Mouse (Mus musculus): Measurements from ENCODE around the gene Dmxl2. TPM values are rescaled to one million over a fixed set of nuclear protein-coding genes. Genes with fewer than 3 reads are reported as not detected.

Gene Dmxl2
- polyA plus RNA-seq, 1 experiment from 2014 or later: 5.2 TPM

GRCm38 (mm10) chr9:54490431-54490830 is 11.0 kb downstream of the Dmxl2 start:
- Histone ChIP-seq H3K4me1 (no peaks in the 10 kb centered on the region), H3K36me3 (no peaks in the 10 kb centered on the region), H3K27ac (no peak overlapping the region), H3K9me3 (no peaks in the 10 kb centered on the region), H3K4me2 (replicated peaks) (no peak overlapping the region), H3K4me3 (no peak overlapping the region), H3K27me3 (no peaks in the 10 kb centered on the region), H3K9ac (no peak overlapping the region)
- ATAC-seq (ENCODE audit: low FRiP score, low read depth): no peak
- WGBS: 82% methylated on average over 2 of the region's 2 CpGs

GRCm38 (mm10) chr9:54489599-54489998 is 11.8 kb downstream of the Dmxl2 start:
- 70% methylated on average over 2 of the region's 2 CpGs for WGBS
- H3K36me3 ChIP-seq: no peaks in the 10 kb centered on the region
- ATAC-seq (ENCODE audit: low FRiP score, low read depth): no peak

GRCm38 (mm10) chr9:54484927-54485326 is 16.5 kb downstream of the Dmxl2 start:
- Histone ChIP-seq H3K4me3 (no peak overlapping the region), H3K9ac (no peak overlapping the region), H3K4me1 (no peaks in the 10 kb centered on the region), H3K9me3 (no peaks in the 10 kb centered on the region), H3K27ac (no peak overlapping the region), H3K4me2 (replicated peaks) (no peak overlapping the region), H3K27me3 (no peaks in the 10 kb centered on the region), H3K36me3 (no peaks in the 10 kb centered on the region)
- WGBS: 88% methylated on average over 2 of the region's 2 CpGs
- ATAC-seq (ENCODE audit: low FRiP score, low read depth): no peak

More at GRCm38 (mm10) chr9:54489599-54489998, 11.8 kb downstream of the Dmxl2 start:
- H3K27ac ChIP-seq: no peak overlapping the region
- H3K4me2 ChIP-seq (replicated peaks): no peak overlapping the region
- H3K9me3 ChIP-seq: no peaks in the 10 kb centered on the region
- H3K9ac ChIP-seq: no peak overlapping the region
- no peak overlapping the region for H3K4me3 ChIP-seq
- H3K4me1 ChIP-seq: no peaks in the 10 kb centered on the region
- no peaks in the 10 kb centered on the region for H3K27me3 ChIP-seq

- H3K9me3 ChIP-seq: no peaks in the 10 kb centered on the region
- no peak overlapping the region for H3K27ac ChIP-seq
- 67% methylated on average over 4 of the region's 4 CpGs for WGBS
Measured at GRCm38 (mm10) chr9:54483215-54483614, 18.2 kb downstream of the Dmxl2 start.

GRCm38 (mm10) chr9:54482763-54483162 is 18.7 kb downstream of the Dmxl2 start:
- H3K9ac ChIP-seq: no peak overlapping the region
- H3K4me3 ChIP-seq: no peak overlapping the region
- WGBS: 89% methylated on average over 4 of the region's 4 CpGs
- no peak for ATAC-seq (ENCODE audit: low FRiP score, low read depth)
- H3K36me3 ChIP-seq: no peaks in the 10 kb centered on the region
- H3K9me3 ChIP-seq: no peaks in the 10 kb centered on the region
- no peaks in the 10 kb centered on the region for H3K27me3 ChIP-seq
- H3K27ac ChIP-seq: no peak overlapping the region
- H3K4me2 ChIP-seq (replicated peaks): no peak overlapping the region
- H3K4me1 ChIP-seq: no peaks in the 10 kb centered on the region

More at GRCm38 (mm10) chr9:54483215-54483614, 18.2 kb downstream of the Dmxl2 start:
- no peak for ATAC-seq (ENCODE audit: low FRiP score, low read depth)
- H3K4me2 ChIP-seq (replicated peaks): no peak overlapping the region
- H3K4me1 ChIP-seq: no peaks in the 10 kb centered on the region
- H3K9ac ChIP-seq: no peak overlapping the region
- no peaks in the 10 kb centered on the region for H3K36me3 ChIP-seq
- no peak overlapping the region for H3K4me3 ChIP-seq
- H3K27me3 ChIP-seq: no peaks in the 10 kb centered on the region

- Histone ChIP-seq H3K9ac (no peak overlapping the region), H3K4me2 (replicated peaks) (no peak overlapping the region), H3K9me3 (no peaks in the 10 kb centered on the region), H3K27me3 (no peaks in the 10 kb centered on the region), H3K27ac (no peak overlapping the region), H3K36me3 (no peaks in the 10 kb centered on the region), H3K4me1 (no peaks in the 10 kb centered on the region), H3K4me3 (no peak overlapping the region)
- WGBS: 93% methylated on average over 1 of the region's 1 CpGs
- ATAC-seq (ENCODE audit: low FRiP score, low read depth): no peak
Measured at GRCm38 (mm10) chr9:54479054-54479453, 22.4 kb downstream of the Dmxl2 start.

GRCm38 (mm10) chr9:54478117-54478516 is 23.3 kb downstream of the Dmxl2 start:
- 65% methylated on average over 3 of the region's 3 CpGs for WGBS
- Histone ChIP-seq H3K9me3 (no peaks in the 10 kb centered on the region), H3K36me3 (no peaks in the 10 kb centered on the region), H3K9ac (no peak overlapping the region), H3K27me3 (no peaks in the 10 kb centered on the region), H3K4me3 (no peak overlapping the region), H3K4me2 (replicated peaks) (no peak overlapping the region), H3K4me1 (no peaks in the 10 kb centered on the region), H3K27ac (no peak overlapping the region)
- ATAC-seq (ENCODE audit: low FRiP score, low read depth): no peak

- no peak overlapping the region for H3K4me2 ChIP-seq (replicated peaks)
- no peak overlapping the region for H3K9ac ChIP-seq
- no peak for ATAC-seq (ENCODE audit: low FRiP score, low read depth)
- no peak overlapping the region for H3K27ac ChIP-seq
- no peaks in the 10 kb centered on the region for H3K9me3 ChIP-seq
- no peaks in the 10 kb centered on the region for H3K4me1 ChIP-seq
- no peaks in the 10 kb centered on the region for H3K27me3 ChIP-seq
- H3K36me3 ChIP-seq: no peaks in the 10 kb centered on the region
- no peak overlapping the region for H3K4me3 ChIP-seq
- WGBS: 85% methylated on average over 5 of the region's 5 CpGs
Measured at GRCm38 (mm10) chr9:54474546-54474945, 26.9 kb downstream of the Dmxl2 start.

- WGBS: 75% methylated on average over 4 of the region's 4 CpGs
Measured at GRCm38 (mm10) chr9:54474031-54474430, 27.4 kb downstream of the Dmxl2 start.

GRCm38 (mm10) chr9:54472784-54473183 is 28.6 kb downstream of the Dmxl2 start:
- no peak overlapping the region for H3K4me3 ChIP-seq
- no peaks in the 10 kb centered on the region for H3K4me1 ChIP-seq
- no peak overlapping the region for H3K27ac ChIP-seq
- H3K9me3 ChIP-seq: no peaks in the 10 kb centered on the region
- no peak for ATAC-seq (ENCODE audit: low FRiP score, low read depth)
- no peak overlapping the region for H3K4me2 ChIP-seq (replicated peaks)
- no peaks in the 10 kb centered on the region for H3K27me3 ChIP-seq
- H3K36me3 ChIP-seq: no peaks in the 10 kb centered on the region
- 63% methylated on average over 3 of the region's 3 CpGs for WGBS
- H3K9ac ChIP-seq: no peak overlapping the region

More at GRCm38 (mm10) chr9:54474031-54474430, 27.4 kb downstream of the Dmxl2 start:
- Histone ChIP-seq H3K4me2 (replicated peaks) (no peak overlapping the region), H3K4me1 (no peaks in the 10 kb centered on the region), H3K36me3 (no peaks in the 10 kb centered on the region), H3K4me3 (no peak overlapping the region), H3K9me3 (no peaks in the 10 kb centered on the region), H3K9ac (no peak overlapping the region), H3K27me3 (no peaks in the 10 kb centered on the region), H3K27ac (no peak overlapping the region)
- ATAC-seq (ENCODE audit: low FRiP score, low read depth): no peak

GRCm38 (mm10) chr9:54469339-54469738 is 32.1 kb downstream of the Dmxl2 start:
- Histone ChIP-seq H3K9me3 (no peaks in the 10 kb centered on the region), H3K27me3 (no peaks in the 10 kb centered on the region), H3K27ac (no peak overlapping the region), H3K4me1 (no peaks in the 10 kb centered on the region), H3K9ac (no peak overlapping the region), H3K36me3 (no peaks in the 10 kb centered on the region), H3K4me2 (replicated peaks) (no peak overlapping the region), H3K4me3 (no peak overlapping the region)
- ATAC-seq (ENCODE audit: low FRiP score, low read depth): no peak
- WGBS: 88% methylated on average over 2 of the region's 2 CpGs

GRCm38 (mm10) chr9:54467433-54467933 is 33.9 kb downstream of the Dmxl2 start:
- no peak overlapping the region for H3K9ac ChIP-seq
- H3K4me2 ChIP-seq (replicated peaks): no peak overlapping the region
- no peak for ATAC-seq (ENCODE audit: low FRiP score, low read depth)
- WGBS: 81% methylated on average over 1 of the region's 1 CpGs
- no peak overlapping the region for H3K4me3 ChIP-seq
- no peaks in the 10 kb centered on the region for H3K9me3 ChIP-seq
- H3K4me1 ChIP-seq: no peaks in the 10 kb centered on the region
- no peaks in the 10 kb centered on the region for H3K36me3 ChIP-seq
- no peaks in the 10 kb centered on the region for H3K27me3 ChIP-seq
- no peak overlapping the region for H3K27ac ChIP-seq

- H3K9me3 ChIP-seq: no peaks in the 10 kb centered on the region
- WGBS: 82% methylated on average over 4 of the region's 4 CpGs
- no peaks in the 10 kb centered on the region for H3K27me3 ChIP-seq
- H3K36me3 ChIP-seq: no peaks in the 10 kb centered on the region
- no peak overlapping the region for H3K4me2 ChIP-seq (replicated peaks)
- no peak for ATAC-seq (ENCODE audit: low FRiP score, low read depth)
- no peak overlapping the region for H3K27ac ChIP-seq
- H3K4me1 ChIP-seq: no peaks in the 10 kb centered on the region
- H3K9ac ChIP-seq: no peak overlapping the region
- H3K4me3 ChIP-seq: no peak overlapping the region
Measured at GRCm38 (mm10) chr9:54463483-54464054, 37.9 kb downstream of the Dmxl2 start.

Data from limb, embryonic 13.5 days (tissue).